Mouse (Mus musculus): ENCODE data around the gene Fzr1.

Fzr1 gene

DNA sequence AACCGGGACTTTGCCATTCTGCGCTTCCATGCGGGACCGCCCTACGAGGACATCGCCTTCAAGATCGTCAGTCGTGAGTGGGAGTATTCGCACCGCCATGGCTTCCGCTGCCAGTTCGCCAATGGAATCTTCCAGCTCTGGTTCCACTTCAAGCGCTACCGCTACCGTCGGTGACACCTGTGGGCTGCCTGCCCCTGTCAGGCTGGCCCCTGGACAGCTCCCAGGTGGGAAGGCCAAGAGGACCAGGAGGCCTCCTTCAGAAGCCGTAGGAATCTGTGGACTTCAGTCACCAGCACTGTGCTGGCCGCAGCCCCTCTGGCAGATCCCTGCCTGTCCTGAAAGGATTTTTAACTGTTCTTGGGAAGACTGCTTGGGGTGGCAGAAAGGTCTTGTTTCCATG lies 52.5 kb downstream of the Fzr1 start:
- no peak for DNase-seq

DNA sequence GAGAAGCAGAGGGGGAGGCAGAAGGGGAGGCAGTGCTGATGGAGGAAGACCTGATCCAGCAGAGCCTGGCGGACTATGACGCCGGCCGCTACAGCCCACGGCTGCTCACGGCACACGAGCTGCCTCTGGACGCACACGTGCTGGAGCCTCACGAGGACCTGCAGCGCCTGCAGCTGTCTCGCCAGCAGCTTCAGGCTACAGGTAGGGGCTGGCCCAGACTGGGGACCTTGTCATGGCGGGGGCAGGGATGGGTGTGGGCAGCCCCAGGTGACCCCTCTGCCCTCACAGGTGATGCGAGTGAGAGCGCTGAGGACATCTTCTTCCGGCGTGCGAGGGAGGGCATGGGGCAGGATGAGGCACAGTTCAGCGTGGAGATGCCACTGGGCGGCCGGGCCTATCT lies 53.1 kb downstream of the Fzr1 start:
- DNase-seq: no peak

DNA sequence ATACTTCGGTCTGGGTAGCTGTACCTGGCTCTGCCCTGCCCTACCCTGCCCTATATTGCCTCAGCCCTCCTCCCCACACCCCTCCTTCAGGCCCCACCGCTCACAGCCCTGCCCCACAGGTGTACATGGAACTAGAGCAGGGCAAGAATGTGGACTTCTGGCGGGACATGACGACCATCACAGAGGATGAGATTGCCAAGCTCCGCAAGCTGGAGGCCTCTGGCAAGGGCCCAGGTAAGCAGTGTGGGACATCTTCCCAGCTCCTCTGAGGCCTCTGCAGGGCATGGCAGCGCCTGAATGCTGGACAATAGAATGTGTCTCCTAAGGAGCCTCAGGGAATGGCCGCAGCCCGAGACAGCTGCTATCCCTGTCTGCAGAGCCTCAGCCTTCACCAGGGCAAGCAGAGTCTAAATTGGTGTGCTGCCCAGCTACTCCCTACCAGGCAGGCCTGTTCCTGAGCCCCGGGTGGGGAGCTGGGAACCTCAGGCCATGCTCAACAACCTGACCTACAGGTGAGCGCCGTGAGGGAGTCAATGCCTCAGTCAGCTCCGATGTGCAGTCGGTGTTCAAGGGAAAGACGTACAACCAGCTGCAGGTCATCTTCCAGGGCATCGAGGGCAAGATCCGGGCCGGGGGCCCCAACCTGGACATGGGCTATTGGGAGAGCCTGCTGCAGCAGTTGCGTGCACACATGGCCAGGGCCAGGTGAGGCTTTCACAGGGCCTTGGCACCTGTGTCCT lies 54.4 kb downstream of the Fzr1 start:
- DNase-seq: no peak

DNA sequence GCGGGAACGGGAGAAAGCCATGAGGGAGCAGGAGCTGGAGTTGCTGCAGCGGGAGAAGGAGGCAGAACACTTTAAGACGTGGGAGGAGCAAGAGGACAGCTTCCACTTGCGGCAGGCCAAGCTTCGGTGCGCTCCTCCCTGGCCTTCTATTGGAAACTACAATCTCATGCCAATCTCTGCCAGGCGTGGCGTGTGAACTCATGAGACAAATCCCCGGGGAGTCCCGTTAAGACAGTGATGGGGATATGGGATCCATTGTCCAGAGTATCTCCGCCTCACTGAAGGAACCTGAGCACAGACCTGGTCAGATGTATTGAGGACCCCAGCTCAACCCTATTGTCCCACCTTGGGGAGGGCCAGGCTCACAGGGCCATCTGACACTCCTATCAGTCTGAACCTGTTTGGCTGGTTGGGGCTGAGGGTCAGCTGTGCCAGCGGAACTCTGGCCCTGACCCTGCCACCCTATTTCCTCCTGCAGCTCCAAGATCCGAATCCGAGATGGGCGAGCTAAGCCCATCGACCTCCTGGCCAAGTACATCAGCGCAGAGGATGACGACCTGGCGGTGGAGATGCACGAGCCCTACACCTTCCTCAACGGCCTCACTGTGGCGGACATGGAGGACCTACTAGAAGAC lies 55.1 kb downstream of the Fzr1 start:
- DNase-seq: no peak

DNA sequence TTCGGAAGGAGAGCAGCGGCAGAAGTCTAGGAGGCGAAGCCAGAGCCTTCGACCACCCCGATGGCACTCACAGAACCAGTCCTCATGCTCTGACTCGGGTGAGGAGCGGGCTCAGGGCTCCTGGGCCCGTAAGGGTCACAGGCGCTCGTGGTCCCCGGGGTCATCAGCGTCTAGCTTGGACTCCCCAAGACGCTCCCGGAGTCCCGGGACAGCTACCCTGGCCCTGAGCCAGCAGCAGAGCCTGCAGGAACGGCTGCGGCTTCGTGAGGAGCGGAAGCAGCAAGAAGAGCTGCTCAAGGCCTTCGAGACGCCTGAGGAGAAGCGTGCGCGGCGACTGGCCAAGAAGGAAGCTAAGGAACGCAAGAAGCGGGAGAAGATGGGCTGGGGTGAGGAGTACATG lies 55.9 kb downstream of the Fzr1 start:
- DNase-seq: peak; percentile 34

DNA sequence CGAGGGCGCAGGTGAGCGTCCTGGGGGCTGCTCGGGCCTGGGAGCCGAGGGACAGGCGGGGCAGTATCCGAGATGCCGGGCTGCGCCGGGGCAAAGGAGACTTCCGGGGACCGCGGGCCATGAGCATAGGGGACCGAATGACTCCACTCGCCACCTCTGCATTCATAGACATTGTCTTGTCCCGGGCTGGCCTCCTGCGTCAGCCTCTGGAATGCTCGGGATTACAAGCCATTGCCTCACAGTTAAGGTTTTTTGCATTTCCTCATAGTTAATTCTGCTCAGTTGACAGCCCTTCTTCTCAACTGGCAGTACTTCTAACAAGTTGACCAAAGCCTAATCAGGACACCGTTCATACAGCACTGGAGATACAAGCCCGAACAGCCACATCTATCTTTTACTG lies 56.9 kb downstream of the Fzr1 start:
- DNase-seq: no peak

DNA sequence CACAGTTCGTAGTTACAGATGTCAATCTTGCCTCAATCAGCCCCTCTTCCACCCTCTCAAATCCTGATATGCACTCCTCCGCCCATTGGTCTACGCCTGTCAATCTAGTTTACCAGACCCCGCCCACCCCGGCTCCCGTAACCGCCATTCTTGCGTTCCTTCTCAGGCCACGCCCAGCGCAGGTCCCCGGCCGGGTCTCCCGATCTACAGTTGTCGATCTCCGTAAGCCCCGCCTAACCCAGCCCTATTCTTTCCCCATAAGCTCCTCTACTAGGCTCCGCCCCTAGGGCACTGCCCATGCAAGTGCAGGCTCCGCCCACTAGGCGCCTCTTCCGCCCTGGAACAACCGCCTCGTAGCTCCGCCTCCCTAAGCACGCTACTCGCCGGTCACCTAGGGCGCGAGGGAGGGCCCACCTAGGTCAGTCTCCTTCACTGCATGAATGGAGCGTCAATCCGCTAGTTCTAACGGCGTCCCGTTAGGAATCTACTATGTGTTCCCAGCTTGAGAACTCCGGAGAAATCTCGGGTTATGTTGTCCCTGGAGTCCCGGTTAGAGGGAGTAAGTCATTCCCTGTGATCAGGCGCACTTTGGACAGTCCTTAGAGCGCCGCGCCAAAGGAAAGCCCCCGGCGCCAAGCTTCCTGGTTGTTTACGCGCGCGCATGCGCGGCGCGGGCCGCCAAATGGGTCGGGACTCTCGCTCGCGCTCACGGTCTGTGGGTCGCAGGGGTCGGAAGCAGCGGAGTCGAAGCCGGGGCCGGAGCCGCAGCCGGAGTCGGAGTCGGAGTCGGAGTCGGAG lies 57.6 kb downstream of the Fzr1 start, which contains the start of gene Cactin:
Gene Cactin (plus strand): TSS at position 554 of the 798 bp plus-strand sequence.
- peak; percentile 99 for DNase-seq

DNA sequence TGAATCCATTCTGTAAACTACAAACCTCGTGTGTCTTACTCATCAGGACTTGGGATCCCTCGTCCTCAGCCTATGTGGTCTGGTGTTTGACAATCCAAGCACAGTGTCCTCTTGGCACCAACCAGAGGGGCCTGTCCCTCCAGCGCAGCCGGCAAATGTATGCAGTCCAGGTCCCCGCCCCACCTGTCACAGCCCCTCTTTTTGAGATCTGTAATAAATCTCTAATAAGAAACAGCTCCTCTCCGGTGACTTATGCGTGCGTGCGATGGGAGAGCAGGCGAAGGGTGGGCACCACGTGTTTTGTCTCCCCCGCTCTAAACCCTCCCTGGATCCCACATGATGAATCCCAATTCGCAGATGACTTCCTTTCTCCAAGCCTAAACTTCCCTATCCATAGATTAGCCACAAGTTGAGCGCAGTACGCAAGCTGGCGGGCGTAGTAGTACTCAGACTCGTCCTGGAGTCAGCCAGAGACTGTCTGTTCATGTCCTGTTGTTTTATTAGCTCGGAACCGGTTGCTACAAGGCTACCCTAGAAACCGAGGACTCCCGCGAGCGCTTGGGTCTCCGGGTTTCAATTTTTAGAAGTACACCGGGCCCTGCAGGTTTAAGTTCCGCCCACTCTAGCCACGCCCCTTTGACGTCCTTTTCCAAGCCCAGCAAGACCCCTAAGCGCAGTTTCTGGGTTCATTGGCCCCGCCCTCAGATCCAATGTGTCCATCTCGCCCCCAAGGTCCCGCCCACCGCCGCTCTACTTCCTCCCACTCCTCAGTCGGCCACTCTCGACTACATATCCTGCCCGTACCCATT lies 58.4 kb downstream of the Fzr1 start:
- peak; percentile 98 for DNase-seq

DNA sequence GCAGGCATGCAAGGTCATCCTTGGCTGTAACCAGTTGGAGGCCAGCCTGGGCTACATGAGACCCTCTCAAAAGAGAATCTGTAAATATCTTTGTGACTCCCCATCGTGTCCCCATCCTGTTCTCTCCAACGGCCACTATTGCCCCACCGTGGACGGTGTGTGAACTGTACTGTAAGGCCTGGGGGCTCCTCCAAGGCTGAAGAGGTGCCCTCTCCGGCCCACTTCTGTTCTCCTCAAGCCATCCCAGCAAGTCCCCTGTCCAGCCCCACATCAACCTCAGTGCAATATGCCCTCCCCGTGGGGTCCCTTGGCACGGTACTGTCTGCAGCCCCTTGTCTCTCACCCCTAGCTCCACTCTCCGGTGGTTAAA lies 59.0 kb downstream of the Fzr1 start:
- peak; percentile 65 for DNase-seq

DNA sequence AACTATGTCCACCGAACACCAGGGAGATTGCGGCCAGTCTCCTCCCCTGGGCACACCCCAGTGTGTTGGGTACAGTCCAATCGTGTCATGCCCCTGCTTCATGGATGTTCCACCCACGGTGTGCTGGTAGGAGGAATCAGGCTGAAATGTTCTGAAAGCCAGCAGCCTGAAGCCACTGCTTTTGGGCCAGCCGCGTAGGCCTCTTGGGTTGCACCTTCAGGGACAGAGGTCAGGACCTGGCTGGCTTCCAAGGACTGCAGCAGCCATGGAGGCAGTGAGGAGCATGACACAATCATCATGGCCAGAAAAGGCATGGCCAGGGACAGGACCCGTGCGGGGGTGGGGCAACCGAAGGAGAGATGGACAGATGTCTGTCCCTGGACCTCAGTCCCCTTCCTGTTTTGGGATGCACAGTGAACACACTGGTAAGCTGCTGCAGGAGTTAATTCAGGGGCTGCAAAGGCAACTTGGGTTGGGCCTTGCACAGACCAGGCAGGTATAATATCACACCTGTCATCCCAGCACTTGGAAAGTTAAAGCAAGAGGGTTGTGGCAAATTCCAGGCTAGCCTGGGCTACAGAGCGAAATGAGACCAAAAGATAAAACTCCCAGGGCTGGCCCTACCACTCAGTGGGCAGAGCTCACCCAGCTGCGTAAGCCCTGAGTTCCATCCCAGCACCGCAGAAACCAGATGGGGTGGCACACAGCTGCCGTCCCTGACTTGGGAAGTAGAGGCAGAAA lies 59.6 kb downstream of the Fzr1 start:
- DNase-seq: peak; percentile 61

DNA sequence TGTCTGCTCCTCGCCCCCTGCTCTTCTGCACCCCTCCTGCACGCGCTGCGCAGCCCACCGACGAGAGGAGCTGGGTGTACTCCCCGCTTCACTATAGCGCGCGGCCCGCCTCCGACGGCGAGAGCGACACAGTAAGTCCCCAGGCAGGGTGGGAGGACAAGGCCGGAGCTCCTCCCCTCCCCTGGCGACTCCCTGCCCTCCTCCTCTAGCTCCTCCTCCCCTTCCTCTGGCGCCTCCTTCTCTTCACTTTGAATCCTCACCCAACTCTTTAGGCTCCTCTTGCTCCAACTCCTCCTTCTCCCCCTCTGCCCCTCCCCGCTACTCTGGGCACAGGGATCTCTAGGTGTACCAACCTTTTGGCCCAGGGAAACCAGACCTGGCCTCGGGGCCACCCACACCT lies 61.0 kb downstream of the Fzr1 start:
- peak; percentile 60 for DNase-seq

DNA sequence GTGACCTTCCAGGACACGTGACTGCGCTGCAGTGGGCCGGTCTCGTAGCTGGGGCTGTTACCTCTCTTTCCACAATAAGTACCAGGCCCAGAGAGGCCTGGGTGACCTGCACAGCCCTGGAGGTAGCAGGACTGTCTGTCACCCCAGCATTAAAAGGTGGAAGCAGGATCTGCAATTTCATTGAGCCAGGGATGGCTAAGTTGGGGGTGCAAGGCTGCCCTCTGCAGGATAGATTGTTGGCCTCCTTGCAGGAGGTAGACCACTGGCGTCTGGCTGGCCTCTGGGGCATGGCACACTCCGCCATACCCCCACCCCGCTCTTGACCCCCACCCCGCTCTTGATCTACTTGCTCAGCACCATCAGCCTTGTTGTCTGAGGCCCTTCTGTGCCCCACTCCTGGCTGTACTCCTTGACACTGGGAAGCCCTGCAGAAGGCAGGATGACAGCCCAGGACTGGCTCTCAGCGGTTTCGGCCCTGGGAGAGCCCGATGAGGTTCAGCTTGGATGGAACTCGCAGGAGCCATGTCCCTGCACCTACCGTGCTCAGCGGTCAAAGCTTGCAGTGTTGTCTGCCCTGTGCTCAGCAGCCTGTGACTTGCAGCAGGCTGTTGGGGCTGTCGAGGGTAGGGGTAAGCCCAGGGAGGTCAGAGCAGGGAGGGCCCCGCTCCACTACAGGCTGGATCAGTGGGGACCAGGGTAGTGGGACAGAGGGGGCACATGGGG lies 61.8 kb downstream of the Fzr1 start:
- DNase-seq: peak; percentile 68
